Mouse (Mus musculus): ENCODE data around the gene Lsm4. TPM values are rescaled to one million over a fixed set of nuclear protein-coding genes. Genes with fewer than 3 reads are reported as not detected.
A peak's percentile ranks its signal among the peaks of the same experiment; 100 is the strongest.

Lsm4 gene
- polyA plus RNA-seq, 1 experiment from 2014 or later = 98.5 TPM

GRCm38 (mm10) chr8:70654121-70654520 lies 18.9 kb upstream of the Lsm4 start:
- Histone ChIP-seq H3K36me3 (replicated peaks; ENCODE audit: insufficient read depth, low read length) (peaks cover 40% of the 10 kb centered on the region), H3K27me3 (ENCODE audit: insufficient read depth, low read length) (no peaks in the 10 kb centered on the region), H3K9ac (replicated peaks) (no peak overlapping the region), H3K4me1 (ENCODE audit: insufficient read depth) (peaks cover 32% of the 10 kb centered on the region), H3K4me3 (ENCODE audit: low read depth, low read length) (no peak overlapping the region), H3K9me3 (ENCODE audit: low read length) (no peaks in the 10 kb centered on the region), H3K27ac (ENCODE audit: low read depth) (peak overlapping the region; percentile 55; the same call in 1 of the 2 replicates), H3K4me2 (ENCODE audit: low read depth, low read length) (no peak overlapping the region)
- 26% methylated on average over 1 of the region's 1 CpGs for WGBS (ENCODE audit: insufficient replicate concordance)
- no peak for DNase-seq
- no peak for ATAC-seq
- TF ChIP-seq CTCF (IDR thresholded peaks at IDR 0.05; ENCODE audit: low read depth) (no peak), EP300 (IDR thresholded peaks at IDR 0.05; ENCODE audit: low read depth) (no peak)

- Histone ChIP-seq H3K9me3 (ENCODE audit: low read length) (no peaks in the 10 kb centered on the region), H3K36me3 (replicated peaks; ENCODE audit: insufficient read depth, low read length) (peaks cover 32% of the 10 kb centered on the region), H3K9ac (replicated peaks) (no peak overlapping the region), H3K4me2 (ENCODE audit: low read depth, low read length) (no peak overlapping the region), H3K4me1 (ENCODE audit: insufficient read depth) (peaks cover 29% of the 10 kb centered on the region), H3K27me3 (ENCODE audit: insufficient read depth, low read length) (no peaks in the 10 kb centered on the region), H3K4me3 (ENCODE audit: low read depth, low read length) (no peak overlapping the region), H3K27ac (ENCODE audit: low read depth) (no peak overlapping the region)
- ATAC-seq (no peak), DNase-seq (no peak)
- TF ChIP-seq CTCF (IDR thresholded peaks at IDR 0.05; ENCODE audit: low read depth) = no peak
- TF ChIP-seq EP300 (IDR thresholded peaks at IDR 0.05; ENCODE audit: low read depth) = no peak
- WGBS (ENCODE audit: insufficient replicate concordance) = 61% methylated on average over 2 of the region's 2 CpGs
Observed at GRCm38 (mm10) chr8:70655469-70655868, 17.6 kb upstream of the Lsm4 start.

- Histone ChIP-seq H3K4me2 (ENCODE audit: low read depth, low read length) (no peak overlapping the region), H3K27me3 (ENCODE audit: insufficient read depth, low read length) (no peaks in the 10 kb centered on the region), H3K4me1 (ENCODE audit: insufficient read depth) (peaks cover 30% of the 10 kb centered on the region), H3K9me3 (ENCODE audit: low read length) (no peaks in the 10 kb centered on the region), H3K4me3 (ENCODE audit: low read depth, low read length) (no peak overlapping the region), H3K27ac (ENCODE audit: low read depth) (no peak overlapping the region), H3K9ac (replicated peaks) (no peak overlapping the region), H3K36me3 (replicated peaks; ENCODE audit: insufficient read depth, low read length) (peaks cover 24% of the 10 kb centered on the region)
- no peak for ATAC-seq
- DNase-seq = no peak
- 78% methylated on average over 13 of the region's 13 CpGs for WGBS (ENCODE audit: insufficient replicate concordance)
- TF ChIP-seq CTCF (IDR thresholded peaks at IDR 0.05; ENCODE audit: low read depth) (no peak), EP300 (IDR thresholded peaks at IDR 0.05; ENCODE audit: low read depth) (no peak)
Observed at GRCm38 (mm10) chr8:70656193-70656790, 16.8 kb upstream of the Lsm4 start.

GRCm38 (mm10) chr8:70657214-70657613 lies 15.8 kb upstream of the Lsm4 start:
- Histone ChIP-seq H3K9ac (replicated peaks) (no peak overlapping the region), H3K4me1 (ENCODE audit: insufficient read depth) (peaks cover 30% of the 10 kb centered on the region), H3K4me3 (ENCODE audit: low read depth, low read length) (no peak overlapping the region), H3K27me3 (ENCODE audit: insufficient read depth, low read length) (no peaks in the 10 kb centered on the region), H3K36me3 (replicated peaks; ENCODE audit: insufficient read depth, low read length) (peaks cover 18% of the 10 kb centered on the region), H3K4me2 (ENCODE audit: low read depth, low read length) (0 out of 2 replicates have a peak overlapping the region, but pooled peaks have one; percentile 91), H3K9me3 (ENCODE audit: low read length) (no peaks in the 10 kb centered on the region), H3K27ac (ENCODE audit: low read depth) (0 out of 2 replicates have a peak overlapping the region, but pooled peaks have one; percentile 93)
- TF ChIP-seq CTCF (IDR thresholded peaks at IDR 0.05; ENCODE audit: low read depth) (no peak), EP300 (IDR thresholded peaks at IDR 0.05; ENCODE audit: low read depth) (no peak)
- DNase-seq (no peak), ATAC-seq (no peak)
- WGBS (ENCODE audit: insufficient replicate concordance) = 86% methylated on average over 3 of the region's 3 CpGs

- 82% methylated on average over 2 of the region's 2 CpGs for WGBS (ENCODE audit: insufficient replicate concordance)
- TF ChIP-seq CTCF (IDR thresholded peaks at IDR 0.05; ENCODE audit: low read depth) (no peak), EP300 (IDR thresholded peaks at IDR 0.05; ENCODE audit: low read depth) (no peak)
- Histone ChIP-seq H3K36me3 (replicated peaks; ENCODE audit: insufficient read depth, low read length) (peaks cover 15% of the 10 kb centered on the region), H3K4me3 (ENCODE audit: low read depth, low read length) (no peak overlapping the region), H3K9ac (replicated peaks) (no peak overlapping the region), H3K27me3 (ENCODE audit: insufficient read depth, low read length) (no peaks in the 10 kb centered on the region), H3K4me2 (ENCODE audit: low read depth, low read length) (peak overlapping the region; percentile 91), H3K9me3 (ENCODE audit: low read length) (no peaks in the 10 kb centered on the region), H3K4me1 (ENCODE audit: insufficient read depth) (peaks cover 30% of the 10 kb centered on the region), H3K27ac (ENCODE audit: low read depth) (peak overlapping the region; percentile 93; the same call in 1 of the 2 replicates)
- ATAC-seq = no peak
- no peak for DNase-seq
Observed at GRCm38 (mm10) chr8:70657739-70658138, 15.3 kb upstream of the Lsm4 start.

- no peak for TF ChIP-seq CTCF (IDR thresholded peaks at IDR 0.05; ENCODE audit: low read depth)
- no peak for TF ChIP-seq EP300 (IDR thresholded peaks at IDR 0.05; ENCODE audit: low read depth)
- Histone ChIP-seq H3K36me3 (replicated peaks; ENCODE audit: insufficient read depth, low read length) (peaks cover 14% of the 10 kb centered on the region), H3K9ac (replicated peaks) (peak overlapping the region; percentile 73), H3K27me3 (ENCODE audit: insufficient read depth, low read length) (no peaks in the 10 kb centered on the region), H3K4me1 (ENCODE audit: insufficient read depth) (peaks cover 25% of the 10 kb centered on the region), H3K9me3 (ENCODE audit: low read length) (no peaks in the 10 kb centered on the region), H3K4me2 (ENCODE audit: low read depth, low read length) (peak overlapping the region; percentile 91), H3K4me3 (ENCODE audit: low read depth, low read length) (peak overlapping the region; percentile 78), H3K27ac (ENCODE audit: low read depth) (peak overlapping the region; percentile 93)
- no peak for DNase-seq
- 1% methylated on average over 31 of the region's 31 CpGs for WGBS (ENCODE audit: insufficient replicate concordance)
- peak; percentile 80 for ATAC-seq
Observed at GRCm38 (mm10) chr8:70658897-70659603, 14.0 kb upstream of the Lsm4 start.
